Mouse (Mus musculus): Measurements from ENCODE around the gene Abraxas2.

DNA sequence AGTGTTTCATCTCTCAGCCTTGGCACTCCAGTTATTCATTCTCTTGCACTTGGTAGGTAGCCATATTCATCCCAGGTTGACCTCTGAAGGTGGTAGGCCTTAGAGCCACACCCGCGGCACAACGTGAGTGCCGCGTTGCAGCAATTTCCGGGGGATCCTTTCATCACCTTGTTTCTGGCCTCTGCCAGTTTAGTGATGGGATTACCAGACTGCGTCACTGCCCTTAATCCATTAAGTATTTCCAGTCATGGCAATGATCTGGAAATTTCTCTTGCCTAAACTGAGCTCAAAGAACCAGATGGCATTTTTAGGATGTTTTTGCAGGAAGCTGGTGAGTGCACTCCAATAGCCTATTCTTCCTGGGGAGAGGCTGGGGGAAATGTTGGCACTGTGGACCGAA lies 30.7 kb downstream of the Abraxas2 start:
- no peak for TF ChIP-seq POLR2A (IDR thresholded peaks at IDR 0.05; ENCODE audit: borderline replicate concordance, extremely low read depth, low read depth, low read length)
- no peak for TF ChIP-seq CTCF (IDR thresholded peaks at IDR 0.05; ENCODE audit: insufficient read depth, low read length)
